Mouse (Mus musculus): Measurements from ENCODE around the gene Ubb. TPM values are rescaled to one million over a fixed set of nuclear protein-coding genes. Genes with fewer than 3 reads are reported as not detected.

Gene Ubb
- polyA plus RNA-seq, 1 experiment from 2014 or later: 3,178 TPM

DNA sequence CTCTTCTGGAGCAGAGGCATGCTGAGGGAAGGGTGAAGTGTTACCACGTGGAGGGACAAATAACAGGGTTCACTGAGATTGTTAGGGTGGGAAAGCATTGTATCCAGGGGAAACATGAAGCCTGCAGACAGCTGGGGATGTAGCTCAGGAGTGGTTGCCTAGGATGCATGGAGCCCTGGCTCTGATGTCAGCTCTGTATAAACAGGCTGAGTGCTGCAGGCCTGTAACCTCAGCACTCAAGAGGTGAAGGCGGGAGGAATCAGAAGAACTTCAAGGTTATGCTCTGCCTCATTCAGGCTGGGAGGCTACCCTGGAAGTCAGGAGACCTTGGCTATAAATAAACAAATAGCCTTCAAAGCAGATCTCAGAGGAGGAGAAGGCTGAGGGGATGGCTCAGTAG lies 32.0 kb upstream of the Ubb start:
- Histone ChIP-seq H3K4me3 (ENCODE audit: low read length) (no peak overlapping the region), H3K9ac (ENCODE audit: low read depth, low read length) (no peak overlapping the region), H3K4me1 (ENCODE audit: control insufficient read depth, insufficient read depth, low read length) (no peaks in the 10 kb centered on the region), H3K27ac (ENCODE audit: low read depth, low read length) (no peak overlapping the region), H3K27me3 (ENCODE audit: control insufficient read depth, insufficient read depth, low read length) (no peaks in the 10 kb centered on the region), H3K9me3 (ENCODE audit: control insufficient read depth, low read length) (no peaks in the 10 kb centered on the region), H3K36me3 (ENCODE audit: control insufficient read depth, insufficient read depth, low read length) (no peaks in the 10 kb centered on the region), H3K4me2 (replicated peaks; ENCODE audit: low read depth, low read length) (no peak overlapping the region)
- peak; percentile 95 for ATAC-seq (ENCODE audit: low FRiP score, low TSS enrichment)
- WGBS: 20% methylated on average over 2 of the region's 2 CpGs

DNA sequence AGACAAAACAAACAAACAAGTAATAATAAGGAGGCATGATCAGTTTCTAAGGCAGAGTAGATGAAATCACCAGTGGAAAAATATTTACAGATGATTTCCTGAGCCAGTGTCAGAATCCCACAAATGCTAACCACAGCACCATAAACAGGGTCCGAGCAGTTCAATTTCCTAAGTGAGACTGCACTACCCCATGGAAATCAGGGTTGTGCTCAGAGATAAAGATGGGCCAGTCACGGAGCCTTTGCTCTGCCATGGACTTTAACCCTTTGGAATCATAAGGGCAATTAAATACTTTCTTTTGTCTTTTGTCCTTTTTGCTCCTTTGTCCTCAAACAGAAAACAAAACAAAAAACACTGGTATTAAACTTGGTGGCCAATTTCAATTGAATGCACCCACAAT lies 28.7 kb upstream of the Ubb start:
- Histone ChIP-seq H3K36me3 (ENCODE audit: control insufficient read depth, insufficient read depth, low read length) (no peaks in the 10 kb centered on the region), H3K27me3 (ENCODE audit: control insufficient read depth, insufficient read depth, low read length) (no peaks in the 10 kb centered on the region), H3K27ac (ENCODE audit: low read depth, low read length) (no peak overlapping the region), H3K4me3 (ENCODE audit: low read length) (no peak overlapping the region), H3K4me2 (replicated peaks; ENCODE audit: low read depth, low read length) (no peak overlapping the region), H3K9me3 (ENCODE audit: control insufficient read depth, low read length) (no peaks in the 10 kb centered on the region), H3K4me1 (ENCODE audit: control insufficient read depth, insufficient read depth, low read length) (no peaks in the 10 kb centered on the region), H3K9ac (ENCODE audit: low read depth, low read length) (no peak overlapping the region)
- 64% methylated on average over 2 of the region's 2 CpGs for WGBS
- ATAC-seq (ENCODE audit: low FRiP score, low TSS enrichment): no peak

DNA sequence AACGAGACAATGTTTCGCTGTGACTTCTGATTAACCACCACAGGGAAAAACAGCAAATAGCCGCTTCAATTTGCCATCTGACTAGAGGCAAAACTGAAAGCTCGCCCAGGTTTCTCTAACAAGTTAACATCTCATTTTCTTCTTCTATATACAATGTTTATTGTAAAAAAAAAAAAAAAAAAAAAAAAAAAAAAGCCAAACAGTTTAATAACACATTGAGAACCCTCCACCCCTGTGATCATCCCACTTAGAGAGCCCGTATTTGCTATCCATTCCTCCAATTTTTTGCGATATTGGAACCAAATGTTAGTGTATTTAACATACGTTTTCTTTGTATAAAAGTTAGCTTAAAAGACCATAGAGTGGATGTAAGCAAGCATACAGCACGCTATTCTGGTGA lies 13.9 kb upstream of the Ubb start:
- no peak for ATAC-seq (ENCODE audit: low FRiP score, low TSS enrichment)
- Histone ChIP-seq H3K4me2 (replicated peaks; ENCODE audit: low read depth, low read length) (no peak overlapping the region), H3K9me3 (ENCODE audit: control insufficient read depth, low read length) (no peaks in the 10 kb centered on the region), H3K27ac (ENCODE audit: low read depth, low read length) (no peak overlapping the region), H3K27me3 (ENCODE audit: control insufficient read depth, insufficient read depth, low read length) (no peaks in the 10 kb centered on the region), H3K9ac (ENCODE audit: low read depth, low read length) (no peak overlapping the region), H3K36me3 (ENCODE audit: control insufficient read depth, insufficient read depth, low read length) (peaks cover 3% of the 10 kb centered on the region; the same call in 1 of the 2 replicates), H3K4me3 (ENCODE audit: low read length) (no peak overlapping the region), H3K4me1 (ENCODE audit: control insufficient read depth, insufficient read depth, low read length) (no peaks in the 10 kb centered on the region)
- WGBS: 87% methylated on average over 8 of the region's 8 CpGs

DNA sequence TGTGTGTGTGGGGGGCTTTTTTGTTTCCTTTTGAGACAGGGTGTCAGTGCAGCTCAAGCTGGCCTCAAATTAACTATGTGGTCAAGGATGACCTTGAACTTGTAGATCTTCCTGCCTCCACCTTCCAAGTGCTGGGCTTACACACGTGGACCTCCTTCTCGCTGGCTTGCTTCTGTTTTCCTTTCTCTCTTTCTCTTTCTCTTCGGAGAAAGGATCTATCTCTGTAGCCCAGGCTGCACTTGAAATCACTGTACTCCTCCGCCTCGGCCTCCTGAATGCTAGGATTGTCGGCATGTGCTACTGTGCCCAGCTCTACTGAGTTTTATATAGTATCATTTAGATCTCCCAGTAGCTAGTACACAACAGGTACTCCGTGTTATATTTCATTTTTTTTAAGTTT lies 13.4 kb upstream of the Ubb start:
- no peaks in the 10 kb centered on the region for H3K4me1 ChIP-seq (ENCODE audit: control insufficient read depth, insufficient read depth, low read length)
- 29% methylated on average over 7 of the region's 7 CpGs for WGBS
- H3K4me3 ChIP-seq (ENCODE audit: low read length): no peak overlapping the region
- ATAC-seq (ENCODE audit: low FRiP score, low TSS enrichment): no peak
- peaks cover 3% of the 10 kb centered on the region; the same call in 1 of the 2 replicates for H3K36me3 ChIP-seq (ENCODE audit: control insufficient read depth, insufficient read depth, low read length)
- no peak overlapping the region for H3K27ac ChIP-seq (ENCODE audit: low read depth, low read length)
- no peaks in the 10 kb centered on the region for H3K27me3 ChIP-seq (ENCODE audit: control insufficient read depth, insufficient read depth, low read length)
- H3K4me2 ChIP-seq (replicated peaks; ENCODE audit: low read depth, low read length): peak overlapping the region; percentile 88; the same call in 1 of the 2 replicates
- no peak overlapping the region for H3K9ac ChIP-seq (ENCODE audit: low read depth, low read length)
- H3K9me3 ChIP-seq (ENCODE audit: control insufficient read depth, low read length): no peaks in the 10 kb centered on the region

DNA sequence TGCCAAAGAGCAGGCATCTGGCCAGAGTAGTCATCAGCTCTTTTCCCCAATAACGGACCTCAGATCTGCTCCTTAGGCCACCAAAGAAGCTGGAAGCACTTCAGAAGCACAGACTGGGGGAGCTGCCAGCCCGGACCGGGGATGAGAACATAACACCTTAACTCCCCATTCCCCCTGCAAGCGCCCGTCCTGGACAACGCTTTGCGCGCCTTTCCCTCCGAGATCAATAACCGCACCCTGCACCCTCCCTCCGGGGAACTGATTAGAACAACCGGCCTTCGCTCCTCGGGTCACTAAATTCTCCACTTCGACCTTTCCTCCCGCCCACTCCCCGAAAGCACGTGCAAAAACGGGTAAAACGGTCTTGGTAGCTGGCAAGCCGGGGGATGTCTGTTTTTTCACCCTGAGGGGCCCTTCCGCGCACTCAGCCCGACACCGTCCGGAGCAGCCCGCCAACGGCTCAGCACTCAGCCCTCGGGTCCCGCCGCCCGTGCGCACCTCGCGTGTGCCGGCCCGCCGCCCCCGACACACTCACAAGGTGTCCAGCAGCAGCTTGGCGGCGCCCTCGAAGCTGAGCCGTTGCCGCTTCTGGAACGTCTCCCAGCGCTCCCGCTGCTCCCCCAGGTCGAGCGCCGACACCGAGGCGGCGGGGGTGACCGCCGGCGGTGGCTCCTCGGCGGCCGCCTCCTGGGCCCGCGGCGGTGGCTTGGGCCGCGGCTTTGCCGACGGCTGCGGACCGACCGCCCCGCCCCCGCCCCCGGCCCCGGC lies 12.5 kb upstream of the Ubb start:
- Histone ChIP-seq H3K36me3 (ENCODE audit: control insufficient read depth, insufficient read depth, low read length) (no peaks in the 10 kb centered on the region), H3K4me1 (ENCODE audit: control insufficient read depth, insufficient read depth, low read length) (no peaks in the 10 kb centered on the region), H3K27ac (ENCODE audit: low read depth, low read length) (no peak overlapping the region; the same call in 1 of the 2 replicates), H3K27me3 (ENCODE audit: control insufficient read depth, insufficient read depth, low read length) (no peaks in the 10 kb centered on the region), H3K4me3 (ENCODE audit: low read length) (peak overlapping the region; percentile 78), H3K4me2 (replicated peaks; ENCODE audit: low read depth, low read length) (peak overlapping the region; percentile 88), H3K9ac (ENCODE audit: low read depth, low read length) (peak overlapping the region; percentile 90), H3K9me3 (ENCODE audit: control insufficient read depth, low read length) (no peaks in the 10 kb centered on the region)
- ATAC-seq (ENCODE audit: low FRiP score, low TSS enrichment): peak; percentile 69
- WGBS: 1% methylated on average over 59 of the region's 73 CpGs

DNA sequence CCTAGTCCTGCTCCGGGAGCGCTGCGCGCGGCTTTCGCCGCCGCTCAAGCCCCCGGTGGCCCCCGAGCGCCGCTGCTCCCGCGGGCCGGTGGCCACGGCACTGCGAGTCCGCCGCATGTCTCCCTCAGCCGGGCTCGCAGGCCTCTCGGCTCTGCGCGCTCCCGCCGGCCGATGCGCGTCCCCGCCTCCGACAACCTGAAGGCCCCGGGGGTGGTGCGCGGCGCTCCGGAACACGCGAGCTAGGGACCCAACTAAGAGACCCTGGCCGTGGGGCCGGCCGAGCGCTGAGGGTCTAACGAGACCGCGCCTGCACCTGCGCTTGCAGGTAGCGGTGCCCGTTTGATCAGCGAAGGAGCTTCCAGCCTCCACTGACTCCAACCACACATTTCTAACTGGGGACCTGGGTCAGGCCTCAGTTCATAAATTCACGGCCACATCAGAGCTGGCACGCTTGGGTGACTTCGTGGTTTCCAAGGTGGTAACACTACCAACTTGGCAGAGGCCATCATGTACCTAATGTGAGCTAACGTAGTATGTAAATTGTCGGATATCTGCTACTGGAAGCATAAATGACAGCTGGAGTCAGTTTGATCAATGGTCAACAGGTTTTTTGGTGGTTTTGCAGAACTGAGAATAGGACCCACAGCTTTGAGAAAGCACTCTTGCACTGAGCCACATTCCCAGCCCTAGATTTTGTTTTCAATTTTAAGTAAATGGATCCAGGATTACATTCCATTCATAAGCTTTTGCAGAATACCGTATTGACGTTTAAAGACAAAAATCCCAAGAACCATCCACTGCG lies 11.7 kb upstream of the Ubb start, which contains the start of gene Cenpv:
Gene Cenpv, minus strand, starts transcription at position 173 of the 802 bp plus-strand sequence.
- Histone ChIP-seq H3K27me3 (ENCODE audit: control insufficient read depth, insufficient read depth, low read length) (no peaks in the 10 kb centered on the region), H3K9me3 (ENCODE audit: control insufficient read depth, low read length) (no peaks in the 10 kb centered on the region), H3K4me3 (ENCODE audit: low read length) (peak within 1 kb of the TSS; percentile 78), H3K4me2 (replicated peaks; ENCODE audit: low read depth, low read length) (peak within 1 kb of the TSS; percentile 88), H3K36me3 (ENCODE audit: control insufficient read depth, insufficient read depth, low read length) (no peaks in the 10 kb centered on the region), H3K4me1 (ENCODE audit: control insufficient read depth, insufficient read depth, low read length) (no peaks in the 10 kb centered on the region), H3K9ac (ENCODE audit: low read depth, low read length) (peak within 1 kb of the TSS; percentile 90), H3K27ac (ENCODE audit: low read depth, low read length) (no peak within 1 kb of the TSS; the same call in 1 of the 2 replicates)
- peak; percentile 72 for ATAC-seq (ENCODE audit: low FRiP score, low TSS enrichment)
- WGBS: 7% methylated on average over 38 of the region's 57 CpGs

DNA sequence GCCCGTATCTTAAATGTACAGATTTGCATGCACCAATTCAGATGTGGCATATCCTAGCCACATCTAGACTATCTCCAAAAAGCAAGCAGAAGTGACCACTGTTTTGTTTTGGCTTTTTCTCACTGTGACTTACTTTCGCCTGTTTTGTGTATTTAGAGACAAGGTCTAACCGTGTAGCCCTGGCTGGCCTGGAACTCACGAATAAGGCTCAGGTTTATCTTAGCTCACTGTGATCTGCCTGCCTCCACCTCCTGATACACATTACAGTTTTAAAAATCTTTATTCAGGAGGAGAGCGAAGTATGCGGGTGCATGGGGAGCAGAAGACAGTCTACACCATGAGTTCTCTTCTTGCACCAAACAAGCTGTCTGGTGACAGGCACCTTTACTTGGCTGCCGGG lies 10.8 kb upstream of the Ubb start:
- Histone ChIP-seq H3K9me3 (ENCODE audit: control insufficient read depth, low read length) (no peaks in the 10 kb centered on the region), H3K4me1 (ENCODE audit: control insufficient read depth, insufficient read depth, low read length) (no peaks in the 10 kb centered on the region), H3K36me3 (ENCODE audit: control insufficient read depth, insufficient read depth, low read length) (no peaks in the 10 kb centered on the region), H3K27ac (ENCODE audit: low read depth, low read length) (no peak overlapping the region), H3K4me2 (replicated peaks; ENCODE audit: low read depth, low read length) (no peak overlapping the region), H3K9ac (ENCODE audit: low read depth, low read length) (no peak overlapping the region), H3K4me3 (ENCODE audit: low read length) (no peak overlapping the region), H3K27me3 (ENCODE audit: control insufficient read depth, insufficient read depth, low read length) (no peaks in the 10 kb centered on the region)
- WGBS: 85% methylated on average over 7 of the region's 7 CpGs
- ATAC-seq (ENCODE audit: low FRiP score, low TSS enrichment): no peak

DNA sequence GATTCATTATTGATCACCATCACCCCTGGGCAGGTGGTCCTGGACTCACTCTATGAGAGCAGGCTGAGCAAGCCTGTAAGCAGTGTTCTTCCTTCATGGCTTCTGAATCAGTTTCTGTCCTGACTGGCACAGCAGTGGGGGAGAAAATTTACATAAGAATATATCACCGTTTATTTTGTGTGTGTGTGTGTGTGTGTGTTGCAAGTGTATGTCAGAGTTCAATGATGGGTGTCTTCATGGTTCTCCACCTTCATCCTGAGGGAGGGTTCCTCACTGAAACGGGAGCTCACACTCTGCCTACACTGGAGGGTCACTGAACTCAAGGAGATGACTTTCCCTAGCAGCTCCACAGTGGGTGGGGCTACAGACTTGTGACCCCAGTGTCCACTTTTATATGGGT lies 10.0 kb upstream of the Ubb start:
- H3K9me3 ChIP-seq (ENCODE audit: control insufficient read depth, low read length): no peaks in the 10 kb centered on the region
- H3K4me2 ChIP-seq (replicated peaks; ENCODE audit: low read depth, low read length): no peak overlapping the region
- no peak for ATAC-seq (ENCODE audit: low FRiP score, low TSS enrichment)
- H3K27ac ChIP-seq (ENCODE audit: low read depth, low read length): no peak overlapping the region
- no peak overlapping the region for H3K4me3 ChIP-seq (ENCODE audit: low read length)
- 46% methylated on average over 2 of the region's 2 CpGs for WGBS
- no peak overlapping the region for H3K9ac ChIP-seq (ENCODE audit: low read depth, low read length)
- no peaks in the 10 kb centered on the region for H3K4me1 ChIP-seq (ENCODE audit: control insufficient read depth, insufficient read depth, low read length)
- no peaks in the 10 kb centered on the region for H3K27me3 ChIP-seq (ENCODE audit: control insufficient read depth, insufficient read depth, low read length)
- H3K36me3 ChIP-seq (ENCODE audit: control insufficient read depth, insufficient read depth, low read length): no peaks in the 10 kb centered on the region

DNA sequence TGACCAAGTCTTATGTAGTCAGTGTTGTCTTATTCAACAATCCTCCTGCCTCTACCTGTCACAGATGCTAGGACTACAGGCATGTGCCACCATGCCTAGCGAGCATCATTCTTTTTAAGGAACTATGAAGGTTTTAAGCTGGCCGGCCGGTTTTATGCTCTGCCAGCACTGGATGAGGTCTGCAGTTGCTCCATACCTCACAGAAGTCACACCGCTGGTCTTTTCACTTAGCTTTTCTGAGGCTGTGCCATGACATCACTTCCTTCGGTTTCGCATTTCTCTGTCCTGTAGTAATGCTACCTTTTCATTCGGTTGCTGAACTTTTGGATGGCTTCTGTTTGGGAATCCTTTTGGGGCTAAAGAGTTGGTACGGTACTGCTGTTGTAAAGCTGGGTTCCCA lies 9.4 kb upstream of the Ubb start:
- ATAC-seq (ENCODE audit: low FRiP score, low TSS enrichment): no peak

More for the DNA sequence above, 9.4 kb upstream of the Ubb start:
- Histone ChIP-seq H3K4me2 (replicated peaks; ENCODE audit: low read depth, low read length) (no peak overlapping the region), H3K27me3 (ENCODE audit: control insufficient read depth, insufficient read depth, low read length) (no peaks in the 10 kb centered on the region), H3K36me3 (ENCODE audit: control insufficient read depth, insufficient read depth, low read length) (no peaks in the 10 kb centered on the region), H3K9me3 (ENCODE audit: control insufficient read depth, low read length) (no peaks in the 10 kb centered on the region), H3K4me1 (ENCODE audit: control insufficient read depth, insufficient read depth, low read length) (no peaks in the 10 kb centered on the region), H3K9ac (ENCODE audit: low read depth, low read length) (no peak overlapping the region), H3K4me3 (ENCODE audit: low read length) (no peak overlapping the region), H3K27ac (ENCODE audit: low read depth, low read length) (no peak overlapping the region)
- 79% methylated on average over 8 of the region's 8 CpGs for WGBS
